Mouse (Mus musculus) cerebellum, postnatal 4 days (tissue): ENCODE measurements at regions not wholly inside any gene's neighbourhood (a gene's known extent, or its start where the extent isn't known, plus 50 kb on each side); places are given as distances from the start of the nearest gene placed in this dataset.

Source experiments
- DNase-seq, 2 experiments: peaks; one replicate each; pipeline ENCODE4 v3.0.0; 2022; ENCODE audit warnings: low spot score in 2 of 2, mixed read lengths in 1 of 2

- no peak for DNase-seq
Observed at GRCm38 (mm10) chr14:105718676-105719441, 177.8 kb downstream of the Spry2 start.

DNA sequence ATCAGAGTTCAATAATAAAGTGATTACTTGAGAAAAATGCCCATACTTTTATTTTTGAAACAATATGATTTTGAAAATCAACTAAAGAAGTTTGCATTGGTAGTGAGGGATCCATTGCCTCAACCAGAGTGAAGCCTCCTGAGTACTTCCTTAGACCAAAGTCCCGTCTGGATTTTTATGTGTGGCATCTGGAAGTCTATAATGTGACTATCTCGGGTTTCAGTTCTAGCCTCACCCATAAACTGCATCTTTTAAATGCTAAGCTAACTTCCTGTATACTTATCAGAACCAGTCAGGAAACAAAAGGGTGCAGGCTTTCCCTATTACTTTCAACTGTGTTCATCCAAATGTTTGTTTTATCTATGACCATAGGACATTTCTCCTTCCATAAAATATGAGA, 178.8 kb downstream of the Spry2 start:
- no peak for DNase-seq

DNA sequence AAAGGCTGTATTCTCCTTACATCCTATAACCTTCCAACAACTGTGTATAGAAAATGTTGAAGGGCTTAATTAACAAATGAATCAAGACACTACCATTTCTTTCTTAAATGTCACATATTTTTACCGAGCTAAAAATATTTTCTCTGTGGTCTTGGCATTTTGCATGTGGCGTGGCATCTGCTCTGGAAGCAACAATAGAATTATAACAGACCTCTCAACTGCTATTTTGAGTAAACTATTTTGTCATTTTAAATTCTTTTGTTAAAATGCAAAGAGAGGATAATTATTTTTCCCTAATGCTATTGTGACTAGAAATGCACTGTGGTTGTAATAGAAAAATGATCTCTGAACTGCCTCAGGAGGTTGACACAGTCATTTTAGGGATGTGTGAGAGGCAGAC, 187.9 kb downstream of the Spry2 start:
- no peak for DNase-seq

GRCm38 (mm10) chr14:105706756-105707155, 189.9 kb downstream of the Spry2 start:
- no peak for DNase-seq

DNA sequence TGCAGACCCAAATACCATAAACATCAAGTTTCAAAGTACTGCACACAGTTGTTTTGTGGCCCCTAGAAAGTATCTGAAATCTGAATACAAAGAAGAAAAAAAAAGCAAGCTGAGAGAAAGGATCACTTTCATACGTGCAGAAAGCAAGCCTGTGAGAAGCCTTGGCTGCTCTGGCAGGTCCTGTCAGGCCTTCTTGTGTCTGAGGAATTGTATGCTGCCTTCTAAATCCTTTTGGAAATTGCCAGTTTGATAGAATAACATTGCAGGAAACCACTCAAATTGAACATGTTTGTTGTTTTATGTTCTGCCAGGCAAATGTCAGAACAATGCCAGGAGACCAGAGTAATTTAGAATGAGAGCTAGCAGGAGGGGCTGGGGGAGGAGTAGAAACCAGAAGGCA, 198.0 kb downstream of the Spry2 start:
- no peak for DNase-seq

GRCm38 (mm10) chr14:105698086-105698485, 198.5 kb downstream of the Spry2 start:
- no peak for DNase-seq

DNA sequence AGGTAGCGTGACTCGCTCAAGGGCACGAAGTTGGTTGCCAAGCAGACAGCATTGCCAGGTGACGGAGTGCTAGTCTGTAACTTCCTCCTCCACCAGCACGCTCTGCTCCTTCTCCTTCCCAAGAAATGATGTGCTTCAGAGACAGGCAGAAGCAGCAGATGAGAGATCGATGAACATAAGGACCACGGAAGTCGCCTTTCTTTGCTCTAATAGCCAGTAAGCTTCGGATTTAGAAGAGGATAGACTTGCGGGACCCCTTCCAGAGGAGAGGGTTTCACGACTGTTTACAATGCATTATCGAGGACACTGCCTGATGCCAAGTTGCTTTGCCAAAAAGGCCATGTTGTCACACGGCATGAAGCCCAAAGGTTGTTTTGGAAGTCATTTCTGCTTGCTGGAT, 199.2 kb downstream of the Spry2 start:
- DNase-seq, result peak in 1 of 2 experiments; percentile 36

- DNase-seq, result no peak
Observed at GRCm38 (mm10) chr14:105694969-105695368, 201.7 kb downstream of the Spry2 start.

DNA sequence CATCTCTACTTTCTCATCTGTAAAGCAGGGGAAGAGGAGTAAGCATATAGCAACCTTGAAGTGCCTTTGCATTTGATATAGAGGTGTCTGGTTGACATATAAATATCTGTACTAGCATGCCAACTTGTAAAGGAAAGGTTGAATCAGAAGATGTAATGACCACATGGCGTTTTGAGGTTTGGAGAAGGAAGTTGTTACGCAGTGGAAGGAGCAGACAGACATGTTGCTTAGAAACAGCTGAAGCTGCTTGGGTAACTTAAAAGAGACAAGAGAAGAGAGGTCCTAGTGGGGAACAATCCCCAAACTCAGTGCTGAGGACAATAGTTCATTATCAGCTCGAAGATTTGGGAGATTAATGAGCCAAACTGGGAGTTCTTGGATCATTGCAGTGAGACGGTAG, 202.9 kb downstream of the Spry2 start:
- no peak for DNase-seq

DNA sequence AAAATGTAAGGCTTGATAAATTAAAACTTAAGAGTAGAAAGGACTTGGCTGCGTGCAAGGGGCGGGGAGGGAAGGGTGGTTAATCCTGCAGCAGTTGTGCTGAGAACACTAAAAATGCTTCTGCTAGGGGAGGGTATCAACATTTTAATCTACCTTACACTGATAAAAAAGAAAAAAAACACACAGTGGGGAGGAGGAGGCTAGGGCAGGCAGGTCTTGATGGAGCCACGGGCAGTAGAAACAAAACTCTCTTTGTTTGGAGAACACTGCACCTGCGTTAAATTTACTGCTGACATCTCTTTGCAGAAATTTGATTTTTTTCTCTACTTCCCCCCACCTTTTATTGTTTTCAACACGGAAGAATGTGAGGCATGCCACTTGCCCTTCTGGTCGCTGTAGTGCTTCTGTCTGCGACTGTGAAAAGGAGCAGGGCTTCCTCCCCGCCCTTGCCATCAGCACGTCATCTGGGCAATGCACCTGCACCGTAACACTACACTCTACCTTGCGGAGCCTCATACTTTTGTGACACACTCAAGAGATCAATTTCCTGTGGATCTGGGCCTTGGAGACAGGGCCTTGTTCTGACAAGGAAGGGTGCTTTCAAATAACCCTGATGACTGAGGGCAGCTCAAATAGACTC, 211.7 kb downstream of the Spry2 start:
- DNase-seq, result no peak

GRCm38 (mm10) chr14:105684329-105684728, 212.3 kb downstream of the Spry2 start:
- DNase-seq, result no peak

GRCm38 (mm10) chr14:105676646-105676930, 220.0 kb downstream of the Spry2 start:
- DNase-seq, result no peak

DNA sequence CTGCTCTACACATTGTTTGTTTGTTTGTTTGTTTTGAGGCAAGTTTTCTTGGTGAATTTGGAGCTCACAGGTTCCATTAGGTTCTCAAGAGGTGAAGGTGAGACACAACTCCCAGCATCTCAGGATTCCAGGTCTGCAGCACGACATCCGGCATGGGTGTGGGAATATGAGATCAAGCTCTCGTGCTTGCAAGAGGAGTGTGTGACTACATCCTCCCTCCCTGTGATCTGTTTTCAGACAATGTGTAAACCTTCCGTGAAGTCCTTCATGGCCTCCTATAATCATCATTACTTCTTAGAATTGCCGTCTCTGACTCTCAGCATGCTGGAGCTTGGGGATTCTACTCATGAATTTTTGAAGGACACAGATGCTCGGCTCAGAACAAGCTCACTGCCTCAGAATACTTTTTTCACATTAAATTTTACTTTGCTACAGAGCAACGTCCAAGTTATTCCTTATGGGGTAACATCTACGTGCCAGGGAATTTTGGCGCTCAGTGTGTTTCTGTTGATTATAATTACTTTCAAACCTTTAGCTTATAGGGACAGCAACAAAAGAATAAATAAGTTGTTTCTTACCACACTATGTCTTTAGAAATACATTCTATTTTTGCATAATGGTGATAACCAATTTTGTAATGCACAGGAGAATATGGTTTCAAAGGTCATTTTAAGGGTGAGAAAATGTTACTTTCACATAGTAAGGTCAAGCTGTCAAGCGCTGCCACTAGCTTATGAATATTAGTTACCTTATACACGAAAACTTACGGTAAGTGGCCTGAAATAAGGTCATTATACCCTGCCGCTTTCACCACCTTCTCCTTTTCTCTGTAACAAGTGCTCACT, 220.6 kb downstream of the Spry2 start:
- no peak for DNase-seq

DNA sequence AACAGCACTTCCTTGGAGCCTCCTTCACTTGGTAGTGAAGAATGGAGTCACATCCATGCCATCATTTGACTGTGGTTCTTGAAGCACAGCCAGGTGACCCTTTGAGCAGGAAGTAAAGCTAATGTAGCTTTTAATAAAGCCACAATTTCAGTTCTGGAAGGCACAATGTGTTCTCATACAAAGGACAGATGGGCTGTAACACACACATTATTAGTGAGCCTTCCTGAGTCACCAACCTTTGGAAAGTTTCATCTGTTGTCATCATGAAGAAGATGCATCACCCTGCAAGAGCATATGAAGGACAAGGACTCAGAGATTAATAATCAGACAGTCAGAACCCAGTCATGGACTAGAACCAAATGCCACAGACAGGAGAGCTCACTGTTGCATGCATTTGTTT, 221.6 kb downstream of the Spry2 start:
- DNase-seq, result no peak

- DNase-seq, result peak in 1 of 2 experiments; percentile 24
Observed at GRCm38 (mm10) chr14:105668969-105669368, 227.7 kb downstream of the Spry2 start.

- DNase-seq, result no peak
Observed at GRCm38 (mm10) chr14:105664671-105665198, 231.9 kb downstream of the Spry2 start.

DNA sequence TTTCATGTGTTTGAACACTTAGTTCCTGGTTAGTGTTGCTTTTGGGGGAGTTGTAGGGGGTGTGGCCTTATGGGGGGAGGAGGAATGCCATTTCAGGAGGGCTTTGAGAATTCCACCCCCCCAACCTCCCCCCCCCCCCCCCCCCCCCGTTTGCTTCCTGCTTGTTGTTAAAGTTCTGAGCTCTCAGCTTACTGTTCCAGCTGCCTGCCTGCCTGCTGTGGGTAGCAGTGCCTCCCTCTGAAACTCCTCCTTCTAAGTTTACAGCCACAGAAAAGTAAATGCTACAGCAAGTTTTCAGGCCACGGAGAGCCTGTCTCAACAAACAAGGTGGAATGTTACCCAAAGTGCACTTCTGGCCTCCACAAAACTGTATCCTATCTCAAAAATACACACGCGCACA, 233.1 kb downstream of the Spry2 start:
- no peak for DNase-seq

GRCm38 (mm10) chr14:105662839-105663238, 233.8 kb downstream of the Spry2 start:
- no peak for DNase-seq

DNA sequence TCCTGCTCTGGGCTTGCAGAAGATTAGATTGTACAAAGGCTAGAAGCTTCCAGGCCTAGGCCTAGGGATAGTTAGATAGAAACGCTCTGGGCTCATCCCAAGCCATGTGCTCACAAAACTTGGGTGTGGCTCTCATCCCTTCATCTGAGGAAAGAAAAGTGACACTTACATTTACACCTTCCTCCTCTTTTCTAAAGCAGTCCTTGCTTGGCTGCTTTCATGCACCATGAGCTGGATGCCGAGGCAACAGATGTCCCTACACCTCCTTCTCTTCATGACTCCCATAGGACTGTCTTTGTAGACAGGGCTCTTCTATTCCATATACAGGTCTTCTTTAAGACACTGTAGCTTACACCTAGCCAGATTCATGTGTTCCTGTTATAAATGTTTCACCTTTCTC, 238.3 kb downstream of the Spry2 start:
- DNase-seq, result no peak

DNA sequence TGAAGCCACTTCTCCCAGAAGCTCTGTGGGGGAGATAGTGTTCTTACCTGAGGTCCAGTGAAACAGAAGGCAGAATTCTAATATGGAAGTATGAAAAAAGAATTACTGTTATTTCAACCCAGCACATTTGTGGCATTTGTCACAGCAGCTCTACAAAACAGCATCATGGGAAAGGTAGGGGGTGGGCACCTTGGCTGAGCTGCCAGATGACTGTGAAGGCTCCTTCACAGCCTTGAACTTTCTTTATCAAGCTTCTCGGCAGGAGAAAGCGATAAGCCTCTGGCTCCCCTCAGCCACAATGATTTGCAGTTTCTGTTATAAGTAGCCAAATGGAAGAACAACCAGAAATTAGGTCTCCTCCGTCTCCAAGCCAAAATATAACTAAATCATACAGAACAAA, 249.5 kb downstream of the Spry2 start:
- DNase-seq, result no peak

DNA sequence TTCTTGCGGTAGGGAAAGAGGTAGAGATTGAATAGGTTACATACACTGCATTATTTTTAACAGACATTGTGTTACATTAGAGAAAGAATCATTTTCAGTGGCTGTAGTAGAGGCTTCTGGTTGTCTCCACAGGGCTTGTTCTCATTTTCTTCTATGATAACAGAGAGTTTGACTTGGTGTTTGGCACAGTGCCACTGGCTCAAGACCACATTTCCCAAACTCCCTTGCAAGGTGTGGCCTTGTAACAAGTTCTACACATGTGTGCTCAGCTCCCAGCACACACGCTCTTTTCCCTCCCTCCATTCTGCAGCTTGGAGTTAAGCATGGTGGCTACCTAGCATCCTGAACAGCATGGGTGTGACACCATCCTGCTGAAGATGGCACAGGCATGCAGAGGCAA, 252.2 kb downstream of the Spry2 start:
- no peak for DNase-seq

DNA sequence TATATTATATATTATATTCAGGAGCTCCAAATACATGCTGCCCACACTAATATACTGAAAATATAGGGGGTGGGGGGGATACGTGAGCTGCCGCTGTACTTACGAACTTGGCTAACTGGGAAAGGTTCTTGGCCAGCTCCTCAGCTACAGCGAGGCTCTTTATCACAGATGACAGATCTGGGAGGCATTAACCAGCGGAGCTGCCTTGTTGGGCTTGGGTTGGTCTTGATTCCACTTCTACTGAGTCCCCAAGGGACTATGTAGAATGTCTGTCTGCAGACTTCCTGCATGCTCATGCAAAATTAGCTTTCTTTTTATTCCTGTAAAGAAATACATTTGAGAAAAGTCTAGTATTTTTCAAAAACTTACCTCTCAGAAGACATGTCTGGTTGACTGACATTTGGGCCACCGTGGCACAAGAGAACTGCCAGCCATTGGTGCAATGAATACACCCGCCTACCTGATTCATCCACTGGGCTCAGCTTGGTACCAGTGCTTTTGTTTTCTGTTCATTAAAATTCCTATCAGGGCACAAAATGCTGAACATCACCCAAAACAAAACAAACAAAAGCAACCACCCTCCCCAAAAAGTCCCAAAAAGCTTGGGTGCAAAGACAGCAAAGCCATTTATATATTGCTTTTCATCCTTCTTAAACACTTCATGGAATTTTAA, 253.2 kb downstream of the Spry2 start:
- no peak for DNase-seq
